Mouse (Mus musculus) megakaryocyte, embryonic 14.5 days (primary cell): ENCODE measurements around the gene Rnf185.

Experiments used
- FLI1 ChIP-seq: IDR thresholded peaks from 2 replicates; pipeline ENCODE4 v1.6.1; 2012; ENCODE audit warnings: low read length, inconsistent platforms, mixed read lengths
- GATA1 ChIP-seq: IDR thresholded peaks from 3 replicates; pipeline ENCODE4 v1.6.1; 2012; ENCODE audit warnings: mixed read lengths, low read length, inconsistent platforms, borderline replicate concordance

DNA sequence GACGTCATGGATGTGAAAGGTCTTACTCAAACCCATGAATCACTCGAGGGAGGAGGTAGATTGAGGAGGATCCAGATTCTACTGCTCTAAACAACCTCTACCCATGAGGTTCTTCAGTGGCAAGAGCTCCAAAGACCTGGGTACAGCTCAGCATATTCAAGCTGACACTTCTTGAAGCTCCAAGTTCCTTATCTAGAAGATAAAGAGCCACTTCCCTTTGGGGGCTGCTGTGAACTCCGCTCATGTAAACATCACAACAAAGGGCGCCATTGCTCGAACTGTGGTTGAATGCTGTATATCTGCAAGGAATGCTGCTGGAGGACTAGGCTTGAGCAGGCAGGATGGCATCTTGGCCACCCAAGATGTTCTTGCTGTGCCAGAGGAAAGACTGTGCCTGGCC lies 36.9 kb upstream of the Rnf185 start:
- TF ChIP-seq GATA1 (no peak), FLI1 (no peak)
